Mouse (Mus musculus) neural tube, postnatal 0 days (tissue): Measurements from ENCODE around the gene Hykk. TPM values are rescaled to one million over a fixed set of nuclear protein-coding genes. Genes with fewer than 3 reads are reported as not detected.

Source experiments
- polyA plus RNA-seq: library from polyadenylated mRNA; unstranded; fragments of >200 nt; fragmentation: Nextera tagmentation; extraction: Ambion mirVana; gene quantifications from 2 replicates; pipeline ENCODE4 v1.2.1, GENCODE M21; 2015

The Hykk gene
- polyA plus RNA-seq = 1.8 and 2.0 TPM in 2 replicates

GRCm38 (mm10) chr9:54917010-54917677 is at the start of gene Hykk:
Hykk (plus strand) TSS chr9:54917283.

DNA sequence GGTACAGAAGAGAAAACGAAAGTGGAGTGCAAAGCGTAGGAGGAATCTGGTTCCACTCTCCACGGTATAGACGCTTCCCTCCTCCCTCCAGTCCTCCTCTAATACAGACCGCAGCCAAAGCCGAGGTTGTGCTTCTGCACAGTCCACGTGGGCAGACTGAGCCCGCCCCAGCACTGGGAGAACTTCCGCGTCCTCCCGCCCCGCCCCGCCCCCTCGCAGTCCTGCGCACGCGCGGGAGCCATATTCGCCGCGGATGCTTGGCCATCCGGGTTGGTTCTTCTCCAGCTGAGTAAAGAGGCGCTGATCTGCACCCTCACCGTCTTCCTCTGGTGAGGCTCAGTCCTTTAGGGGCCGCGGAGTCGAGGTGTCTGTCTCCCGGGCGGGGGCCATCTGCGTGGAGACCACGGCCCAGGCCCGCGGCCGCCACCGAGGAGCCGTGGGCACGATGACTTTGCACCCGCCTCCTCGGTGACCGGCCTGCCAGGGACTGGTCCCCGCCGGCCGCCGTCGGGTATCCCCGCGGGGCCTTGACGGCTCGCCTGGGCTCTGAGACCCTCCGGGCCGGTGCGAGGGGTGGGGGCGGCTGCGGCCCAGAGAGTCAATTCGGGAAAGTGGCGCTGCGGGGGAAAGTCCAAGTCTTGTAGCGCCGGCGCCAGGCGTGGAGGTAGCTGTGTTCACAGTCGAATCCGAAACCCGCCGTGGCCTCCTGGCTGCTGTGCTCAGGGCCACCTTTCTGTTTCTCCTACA is 33.7 kb downstream of the Hykk start, which contains the start of the genes Psma4 and AY074887:
Gene Psma4, plus strand, starts transcription at position 216 of the 747 bp plus-strand sequence.
Gene AY074887, minus strand, starts transcription at position 424 of the 747 bp plus-strand sequence.

GRCm38 (mm10) chr9:54980674-54981073 is 63.6 kb downstream of the Hykk start, which contains the start of gene Chrna5:
Chrna5 (plus strand) TSS chr9:54980880.

Other genes with a start within 250 kb of the Hykk start
- 9.9 and 10.2 TPM in 2 replicates for gene Dnaja4, start 218.4 kb upstream of the Hykk start, polyA plus RNA-seq
- gene Wdr61, start 182.8 kb upstream of the Hykk start, polyA plus RNA-seq = 74.1 and 76.4 TPM in 2 replicates
- gene Crabp1, start 152.5 kb upstream of the Hykk start, polyA plus RNA-seq = 466 and 497 TPM in 2 replicates
- 17.3 and 18.7 TPM in 2 replicates for gene Ireb2, start 53.5 kb upstream of the Hykk start, polyA plus RNA-seq
- gene Psma4, start 33.5 kb downstream of the Hykk start, polyA plus RNA-seq = 254 and 262 TPM in 2 replicates
- 0.97 and 2.1 TPM in 2 replicates for gene AY074887, start 33.7 kb downstream of the Hykk start, polyA plus RNA-seq
- 4.0 and 4.2 TPM in 2 replicates for gene Chrna5, start 63.6 kb downstream of the Hykk start, polyA plus RNA-seq
- 13.5 and 14.8 TPM in 2 replicates for gene Chrna3, start 109.3 kb downstream of the Hykk start, polyA plus RNA-seq
- gene Chrnb4, start 131.5 kb downstream of the Hykk start, polyA plus RNA-seq = 0.93 and 1.1 TPM in 2 replicates
- gene Ube2q2, start 231.6 kb downstream of the Hykk start, polyA plus RNA-seq = 36.2 and 40.3 TPM in 2 replicates